Mouse (Mus musculus) olfactory bulb, adult 2 months (tissue): ENCODE data around the gene Rd3l.

Source experiments
- CTCF ChIP-seq: fragments of 200-500 bp; IDR thresholded peaks from 2 replicates; pipeline ENCODE4 v1.5.1; 2012; ENCODE audit warnings: low read depth, mild to moderate bottlenecking, low read length, moderate library complexity; ENCODE audit not compliant: insufficient read depth
- POLR2A ChIP-seq: fragments of 200-500 bp; IDR thresholded peaks from 2 replicates; pipeline ENCODE4 v1.6.1; 2012; ENCODE audit warnings: mild to moderate bottlenecking, low read depth, low read length, moderate library complexity; ENCODE audit not compliant: insufficient read depth

DNA sequence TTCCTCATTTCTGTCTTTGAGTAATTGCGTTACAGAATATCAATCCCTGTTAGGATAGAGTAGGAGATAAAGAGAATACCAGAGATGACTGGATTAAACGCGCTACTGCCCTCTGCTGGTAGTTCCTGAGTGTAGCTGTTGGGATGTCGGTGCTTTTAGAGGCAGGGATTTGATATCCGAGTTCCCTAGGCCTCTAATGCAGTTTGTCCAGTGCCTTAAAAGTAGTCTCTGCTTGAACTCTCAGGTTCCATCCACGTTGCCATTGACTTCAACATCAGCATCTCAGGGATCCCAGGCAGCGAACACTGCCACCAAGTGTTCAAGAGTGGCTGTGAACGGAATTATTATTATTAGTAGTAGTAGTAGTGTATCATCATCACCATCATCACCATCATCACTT is 20.1 kb upstream of the Rd3l start:
- no peak for TF ChIP-seq POLR2A
- peak; percentile 53; the same call in 1 of the 2 replicates for TF ChIP-seq CTCF
